Mouse (Mus musculus): ENCODE data around the gene Mpzl2. TPM values are rescaled to one million over a fixed set of nuclear protein-coding genes. Genes with fewer than 3 reads are reported as not detected.
"Not testable (repeated sequence)": the region's sequence is repeated elsewhere in the genome, so short reads cannot be mapped to it uniquely, and the experiment has no call there.

Mpzl2 gene
- total RNA-seq, 2 experiments from 2014 or later, result 0.86 to 1.8 TPM

DNA sequence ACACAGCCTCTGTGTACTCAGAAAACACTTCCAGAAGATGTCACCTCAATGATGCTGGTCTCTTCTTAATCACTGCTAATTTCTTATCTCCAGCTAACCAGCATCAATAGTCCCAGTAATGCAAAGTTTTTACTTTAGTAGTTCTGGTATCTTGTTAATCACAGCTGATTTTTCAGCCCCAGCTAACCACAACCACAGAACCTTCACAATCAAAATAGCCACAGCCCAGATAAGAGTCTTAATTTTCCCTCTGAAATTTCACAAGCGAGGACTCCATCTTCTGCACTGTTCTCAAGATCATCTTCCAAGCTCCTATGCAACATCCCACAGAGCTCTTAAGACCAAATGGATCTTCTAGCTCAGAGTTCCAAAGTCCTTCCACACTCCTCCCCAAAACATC, 1.8 kb upstream of the Mpzl2 start:
- DNase-seq, result not testable (repeated sequence)

GRCm38 (mm10) chr9:45040066-45040845, 657 bp downstream of the Mpzl2 start:
- no peak for DNase-seq

GRCm38 (mm10) chr9:45041131-45041838, 1.7 kb downstream of the Mpzl2 start:
- no peak for DNase-seq

DNA sequence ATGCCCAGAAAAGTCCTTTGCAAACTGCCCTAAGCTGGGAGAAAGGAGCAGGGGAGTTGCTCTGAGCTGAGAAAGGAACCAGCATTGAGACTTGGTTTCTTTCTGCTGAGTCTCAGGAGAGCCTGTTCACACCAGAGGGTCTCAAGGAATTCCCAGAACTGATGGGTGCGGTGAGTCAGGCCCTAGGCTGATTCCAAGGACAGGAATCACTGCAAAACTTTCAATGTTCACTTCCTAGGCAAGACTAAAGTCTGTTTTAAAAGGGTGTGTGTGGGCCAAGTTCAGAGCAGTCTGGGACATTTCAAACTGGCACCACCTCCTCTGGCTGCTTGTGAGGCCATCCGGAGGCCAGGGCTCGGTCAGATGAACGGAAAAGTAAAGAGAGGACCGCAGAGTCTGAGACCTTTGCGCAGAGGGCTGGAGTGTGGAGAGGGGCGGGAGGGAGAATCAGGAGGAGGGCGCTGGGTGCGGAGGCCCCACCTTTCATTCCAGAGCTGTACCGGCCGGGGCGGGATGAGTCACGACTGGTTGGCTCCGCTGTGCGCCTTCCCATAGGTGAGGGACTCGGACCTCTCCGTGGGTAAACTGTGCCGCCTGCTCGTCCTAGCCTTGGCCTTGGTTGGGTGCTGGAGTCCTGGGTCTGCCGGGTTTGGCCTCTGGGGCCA, 2.6 kb downstream of the Mpzl2 start:
- peak; percentile 24 for DNase-seq

GRCm38 (mm10) chr9:45042947-45043346, 3.3 kb downstream of the Mpzl2 start:
- no peak for DNase-seq

DNA sequence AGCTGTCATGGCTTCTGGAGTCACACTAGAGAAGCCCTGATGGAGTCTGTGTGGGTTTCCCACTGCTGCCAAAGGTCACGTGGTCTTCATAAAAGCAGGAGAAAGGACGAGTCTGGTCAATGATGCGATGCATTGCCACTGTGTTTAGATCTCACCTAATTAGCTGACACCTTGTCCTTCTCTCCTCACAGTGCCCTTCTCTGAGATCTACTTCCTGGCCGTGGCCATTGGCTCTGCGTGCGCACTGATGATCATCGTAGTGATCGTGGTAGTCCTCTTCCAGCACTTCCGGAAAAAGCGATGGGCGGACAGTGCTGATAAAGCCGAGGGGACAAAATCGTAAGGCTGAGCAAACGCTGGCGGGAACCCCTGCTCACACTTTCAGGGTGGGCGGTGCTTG, 7.4 kb downstream of the Mpzl2 start:
- DNase-seq, result no peak

DNA sequence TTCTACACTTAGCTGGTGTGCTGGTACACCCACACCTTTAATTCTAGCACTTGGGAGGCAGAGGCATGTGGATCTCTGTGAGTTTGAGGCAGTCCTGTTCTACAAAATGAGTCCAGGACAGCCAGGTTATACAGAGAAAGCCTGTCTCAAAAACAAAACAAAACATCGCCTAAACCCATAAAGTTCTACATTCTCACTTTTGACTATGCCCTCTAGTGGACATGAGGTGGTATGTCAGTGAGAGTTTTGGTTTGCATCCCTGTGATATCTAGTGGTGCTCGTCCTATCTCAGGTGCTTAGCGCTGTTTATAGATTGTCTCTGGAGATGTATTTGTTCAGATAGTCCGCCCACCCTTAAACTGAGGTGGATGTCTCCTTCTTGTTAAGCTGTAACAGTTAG, 8.9 kb downstream of the Mpzl2 start:
- DNase-seq, result no peak

GRCm38 (mm10) chr9:45049731-45050130, 10.1 kb downstream of the Mpzl2 start:
- DNase-seq, result no peak

- no peak for DNase-seq
These were observed 10.7 kb downstream of the Mpzl2 start for GRCm38 (mm10) chr9:45050301-45050700.

DNA sequence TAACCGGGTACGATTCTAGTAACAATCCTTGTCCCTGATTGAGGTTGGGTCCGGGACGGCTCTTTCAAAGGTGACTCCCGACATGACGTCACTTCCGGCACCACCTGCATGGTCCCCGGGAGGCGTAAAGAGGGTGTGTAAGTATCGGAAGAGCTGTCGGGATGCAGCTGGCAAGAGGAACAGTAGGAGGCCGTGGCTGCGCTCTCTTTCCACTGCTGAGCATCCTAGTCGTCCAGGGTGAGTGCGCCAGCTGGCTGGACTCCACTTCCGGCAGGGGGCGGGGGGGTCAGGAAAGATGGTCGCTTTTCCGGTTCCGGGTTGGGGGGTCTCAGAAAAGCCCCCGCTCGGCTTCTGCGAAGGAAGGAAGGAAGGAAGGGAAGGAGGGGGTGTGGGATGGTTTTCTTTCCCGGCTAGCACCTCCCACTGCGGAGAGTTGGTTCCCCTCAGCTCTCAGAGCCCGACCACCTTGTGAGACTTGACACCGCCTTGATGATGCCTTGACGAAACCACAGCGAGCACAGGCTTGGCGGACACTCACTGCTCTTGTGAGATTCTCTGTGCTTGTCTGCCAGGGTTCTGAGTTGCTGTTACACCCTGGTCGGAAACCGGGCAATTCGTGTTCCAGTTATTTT, 15.6 kb downstream of the Mpzl2 start, which contains the start of gene Mpzl3:
Gene Mpzl3, plus strand, starts transcription at position 105 of the 632 bp plus-strand sequence.
- peak; percentile 89 for DNase-seq

- DNase-seq, result no peak
These were observed 18.8 kb downstream of the Mpzl2 start for GRCm38 (mm10) chr9:45058304-45058940.

GRCm38 (mm10) chr9:45060151-45060550, 20.6 kb downstream of the Mpzl2 start:
- DNase-seq, result no peak

DNA sequence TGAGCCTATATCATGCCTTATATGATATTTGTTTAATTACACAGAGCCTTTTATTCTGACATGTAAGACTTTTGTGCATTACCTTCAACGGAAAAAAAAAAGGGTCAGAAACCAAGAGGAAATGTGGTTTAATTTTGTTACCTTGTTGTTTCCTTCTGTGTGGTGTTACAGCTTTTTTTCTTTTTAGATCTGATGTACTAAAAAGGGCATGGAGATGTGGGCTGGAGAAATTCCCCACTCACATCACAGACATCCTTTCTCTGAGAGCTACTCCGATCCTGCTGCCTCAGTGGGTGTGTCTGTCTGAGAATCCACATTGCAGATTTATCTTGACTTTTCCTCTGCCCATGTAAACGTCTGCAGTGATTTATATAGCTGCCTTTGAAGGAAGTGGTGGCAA, 23.1 kb downstream of the Mpzl2 start:
- no peak for DNase-seq

DNA sequence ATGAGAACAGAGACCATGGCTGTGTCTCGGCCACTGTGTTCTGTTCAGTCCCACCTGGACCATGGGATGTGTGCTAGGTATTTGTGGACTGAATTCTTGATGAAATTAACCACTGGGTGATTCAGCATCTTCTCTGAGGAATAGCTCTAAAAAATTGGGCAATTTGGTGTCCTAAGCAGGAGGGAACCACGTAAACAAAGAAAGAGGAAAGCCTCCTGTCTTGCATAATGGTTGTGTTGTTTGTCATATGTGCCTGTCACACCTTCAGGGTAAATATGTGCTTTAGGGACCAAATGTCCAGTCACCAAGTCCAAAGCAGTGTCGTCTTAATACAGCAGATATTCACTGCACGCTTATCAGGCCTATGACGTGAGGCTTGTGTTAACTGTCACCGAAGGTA, 24.8 kb downstream of the Mpzl2 start:
- DNase-seq, result no peak

DNA sequence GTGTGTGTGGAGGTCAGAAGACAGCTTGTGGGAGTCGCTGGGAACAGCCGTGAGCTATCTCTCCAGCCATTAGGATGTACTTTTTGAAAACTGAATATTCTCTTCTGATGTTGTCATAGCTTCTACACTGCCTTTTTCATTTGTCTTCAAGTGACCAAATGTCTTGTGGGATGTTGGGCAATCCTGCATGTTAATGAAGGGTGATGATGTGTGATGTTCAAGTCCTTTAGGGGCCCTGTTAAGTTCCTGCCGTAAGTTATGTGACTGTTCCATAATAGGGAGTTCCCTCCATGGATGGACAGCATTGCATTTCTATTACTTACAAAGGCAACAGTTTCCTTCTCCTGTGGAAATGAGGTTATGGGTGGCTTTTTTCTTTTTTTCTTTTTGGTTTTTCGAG, 27.1 kb downstream of the Mpzl2 start:
- no peak for DNase-seq

DNA sequence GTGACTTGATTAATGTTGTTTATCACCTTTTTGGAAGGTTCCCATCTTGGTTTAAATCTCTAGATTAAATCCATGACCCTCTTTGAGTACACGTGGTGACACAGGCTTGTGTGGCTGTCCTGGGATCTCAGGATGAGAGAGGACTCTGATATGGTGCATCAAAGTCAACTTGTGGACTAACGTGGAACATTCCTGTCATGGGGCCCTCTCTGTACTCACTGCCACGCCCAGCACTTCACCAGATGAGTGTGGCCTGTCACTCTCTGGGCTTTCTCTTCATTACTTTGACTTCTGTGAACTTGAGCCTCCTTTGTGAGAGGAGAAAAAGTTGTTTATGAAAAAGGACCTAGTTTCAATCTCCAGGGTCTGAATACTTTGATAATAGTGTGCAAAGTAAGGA, 32.2 kb downstream of the Mpzl2 start:
- no peak for DNase-seq

DNA sequence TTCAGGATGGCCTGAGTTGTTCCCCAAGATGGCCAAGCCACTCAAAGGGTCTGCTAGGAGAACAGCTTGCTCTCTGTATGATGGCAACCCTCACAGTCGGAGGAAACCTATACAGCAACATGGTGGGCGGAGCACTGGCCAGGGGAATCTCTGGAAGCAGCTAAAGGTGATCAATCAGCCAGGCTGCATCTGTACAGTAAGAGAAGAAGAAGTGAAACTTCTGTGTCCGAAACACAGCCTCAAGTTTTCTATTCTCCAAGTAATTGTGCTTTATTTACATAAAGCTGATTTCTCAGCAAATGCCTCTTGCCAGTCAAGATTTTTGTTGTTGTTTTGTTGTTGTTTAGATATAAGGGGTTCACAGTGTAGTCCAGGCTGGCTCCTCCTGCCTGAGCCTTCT, 38.3 kb downstream of the Mpzl2 start:
- DNase-seq, result no peak

- no peak for DNase-seq
These were observed 39.4 kb downstream of the Mpzl2 start, which contains the start of gene Jaml for GRCm38 (mm10) chr9:45079011-45079410. Jaml (plus strand) TSS chr9:45079183.

DNA sequence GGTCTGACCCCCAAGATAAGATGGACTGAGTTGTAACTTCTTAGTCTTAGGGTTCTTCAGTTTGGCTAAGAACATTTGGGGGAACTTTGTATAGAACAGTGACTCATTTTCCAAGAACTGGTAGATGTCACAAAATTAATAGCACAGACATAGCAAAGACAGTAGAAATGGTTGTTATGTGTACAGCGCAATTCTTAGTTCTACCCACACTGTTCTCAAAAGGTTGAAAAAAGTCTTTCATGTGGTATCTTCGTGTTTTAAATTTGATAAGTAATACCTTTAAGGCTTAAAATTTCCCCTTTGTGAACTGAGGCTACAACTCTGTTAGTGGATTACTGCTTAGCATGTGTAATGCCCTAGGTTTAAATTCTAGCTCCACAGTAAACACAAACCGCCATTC, 43.5 kb downstream of the Mpzl2 start:
- no peak for DNase-seq

GRCm38 (mm10) chr9:45084556-45084955, 45.0 kb downstream of the Mpzl2 start:
- no peak for DNase-seq

GRCm38 (mm10) chr9:45085741-45086690, 46.4 kb downstream of the Mpzl2 start:
- DNase-seq, result no peak
